26 mouse cellular contexts compared by ENCODE assay signal in genomic region chr6:34096905-34097304, GRCm38 (mm10).
DNase-seq lines count a peak whose midpoint lies in the region; ATAC-seq and TF ChIP-seq lines count a peak whose summit lies in the region.
"Had no signal": no experiment of that assay in that cellular context is flagged by ENCODE, and none has a peak within 500 bp of the region (broad histone marks: within the 10 kb centered on the region; RNA-seq: fewer than 3 reads in every experiment).

No protein-coding gene starts in this region.

- peak; percentile 74; the same call in 1 of the 2 replicates for ATAC-seq in embryonic facial prominence, embryonic 14.5 days (ENCODE audit: low read depth)
- ATAC-seq in lung, embryonic 14.5 days (ENCODE audit: insufficient read depth), result no peak
- ATAC-seq: CD4-positive, CD25-positive, alpha-beta regulatory T cell, adult 4 months; forebrain, embryonic 14.5 days; forebrain, embryonic 16.5 days had no signal

- H3K27me3 ChIP-seq in embryonic facial prominence, embryonic 14.5 days (replicated peaks; ENCODE audit: control insufficient read depth, insufficient read depth, low read length), result no peaks in the 10 kb centered on the region
- H3K27me3 ChIP-seq in embryonic facial prominence, embryonic 10.5 days (replicated peaks; ENCODE audit: low read depth, poor library complexity, severe bottlenecking), result no peaks in the 10 kb centered on the region
- no peaks in the 10 kb centered on the region for H3K27me3 ChIP-seq in lung, embryonic 14.5 days (ENCODE audit: insufficient read depth, low read length)
- H3K27me3 ChIP-seq: CH12.LX; embryonic facial prominence, embryonic 12.5 days; embryonic facial prominence, embryonic 15.5 days; forebrain, embryonic 12.5 days had no signal

- TF ChIP-seq CTCF in lung, embryonic 14.5 days (IDR thresholded peaks at IDR 0.05; ENCODE audit: low read depth), result no peak

- H3K4me2 ChIP-seq in embryonic facial prominence, embryonic 14.5 days (ENCODE audit: low read depth, low read length), result no peak overlapping the region
- H3K4me2 ChIP-seq in lung, embryonic 14.5 days, result no peak overlapping the region
- H3K4me2 ChIP-seq: embryonic facial prominence, embryonic 12.5 days; embryonic facial prominence, embryonic 15.5 days; forebrain, embryonic 12.5 days had no signal

- no peak overlapping the region for H3K9ac ChIP-seq in embryonic facial prominence, embryonic 14.5 days (ENCODE audit: low read depth, low read length)
- H3K9ac ChIP-seq in lung, embryonic 14.5 days, result no peak overlapping the region
- H3K9ac ChIP-seq: embryonic facial prominence, embryonic 12.5 days; embryonic facial prominence, embryonic 15.5 days; forebrain, embryonic 12.5 days had no signal

- no peaks in the 10 kb centered on the region for H3K4me1 ChIP-seq in embryonic facial prominence, embryonic 14.5 days (ENCODE audit: control insufficient read depth, insufficient read depth, low read length)
- no peaks in the 10 kb centered on the region for H3K4me1 ChIP-seq in embryonic facial prominence, embryonic 10.5 days
- 0 out of 2 replicates have a peak, but pooled peaks cover 6% of the 10 kb centered on the region for H3K4me1 ChIP-seq in lung, embryonic 14.5 days (ENCODE audit: insufficient read depth)
- H3K4me1 ChIP-seq: embryonic facial prominence, embryonic 12.5 days; embryonic facial prominence, embryonic 15.5 days; forebrain, embryonic 10.5 days; forebrain, embryonic 12.5 days had no signal

- H3K4me3 ChIP-seq in embryonic facial prominence, embryonic 14.5 days (ENCODE audit: low read depth, low read length), result no peak overlapping the region
- no peak overlapping the region for H3K4me3 ChIP-seq in embryonic facial prominence, embryonic 10.5 days
- H3K4me3 ChIP-seq in lung, embryonic 14.5 days (ENCODE audit: low read depth, low read length), result no peak overlapping the region
- H3K4me3 ChIP-seq: embryonic facial prominence, embryonic 12.5 days; embryonic facial prominence, embryonic 15.5 days; erythroblast, embryonic 14.5 days; forebrain, embryonic 10.5 days; forebrain, embryonic 12.5 days had no signal

- H3K27ac ChIP-seq in embryonic facial prominence, embryonic 14.5 days (replicated peaks; ENCODE audit: low read depth, low read length), result no peak overlapping the region
- no peak overlapping the region for H3K27ac ChIP-seq in embryonic facial prominence, embryonic 10.5 days (replicated peaks)
- peak overlapping the region; percentile 66 for H3K27ac ChIP-seq in lung, embryonic 14.5 days (ENCODE audit: low read depth)
- H3K27ac ChIP-seq: embryonic facial prominence, embryonic 12.5 days; embryonic facial prominence, embryonic 15.5 days; forebrain, embryonic 10.5 days; forebrain, embryonic 12.5 days had no signal

- WGBS in embryonic facial prominence, embryonic 14.5 days, result 87% methylated on average over 4 of the region's 4 CpGs
- 92% methylated on average over 4 of the region's 4 CpGs for WGBS in embryonic facial prominence, embryonic 10.5 days
- 76% methylated on average over 4 of the region's 4 CpGs for WGBS in lung, embryonic 14.5 days

- H3K9me3 ChIP-seq in embryonic facial prominence, embryonic 14.5 days (ENCODE audit: control insufficient read depth, low read length), result no peaks in the 10 kb centered on the region
- no peaks in the 10 kb centered on the region for H3K9me3 ChIP-seq in embryonic facial prominence, embryonic 10.5 days
- no peaks in the 10 kb centered on the region for H3K9me3 ChIP-seq in lung, embryonic 14.5 days (ENCODE audit: low read depth, low read length)
- H3K9me3 ChIP-seq: embryonic facial prominence, embryonic 12.5 days; embryonic facial prominence, embryonic 15.5 days; forebrain, embryonic 10.5 days; forebrain, embryonic 12.5 days; G1E had no signal

- DNase-seq in embryonic facial prominence, embryonic 14.5 days (ENCODE audit: low spot score), result no peak
- DNase-seq in embryonic facial prominence, embryonic 10.5 days (ENCODE audit: low spot score), result no peak
- DNase-seq in lung, embryonic 14.5 days, result no peak
- DNase-seq in lung, postnatal 4 days, result no peak
- DNase-seq in MN1 (ENCODE audit: low spot score), result peak; percentile 56
- DNase-seq: adrenal gland, adult 2 months; adrenal gland, postnatal 10 days; adrenal gland, postnatal 25 days; B cell, adult 2 months; cerebellum, adult 11 months; cerebellum, adult 18-20 months; cerebellum, adult 8-10 months; cerebellum, adult 9-11 months; cerebellum, postnatal 14 days; cerebellum, postnatal 36 days; embryo, embryonic 11 days had no signal

- H3K36me3 ChIP-seq in embryonic facial prominence, embryonic 14.5 days (ENCODE audit: control insufficient read depth, insufficient read depth, low read length), result no peaks in the 10 kb centered on the region
- no peaks in the 10 kb centered on the region for H3K36me3 ChIP-seq in embryonic facial prominence, embryonic 10.5 days (replicated peaks)
- H3K36me3 ChIP-seq in lung, embryonic 14.5 days (ENCODE audit: insufficient read depth), result no peaks in the 10 kb centered on the region
- H3K36me3 ChIP-seq: embryonic facial prominence, embryonic 12.5 days; embryonic facial prominence, embryonic 15.5 days; forebrain, embryonic 10.5 days; forebrain, embryonic 12.5 days; G1E had no signal
